Mouse (Mus musculus) heart, postnatal 25 days (tissue): ENCODE results near the gene Tshz3. TPM values are rescaled to one million over a fixed set of nuclear protein-coding genes. Genes with fewer than 3 reads are reported as not detected.

Experiments
- DNase-seq: peaks from one replicate; pipeline ENCODE4 v3.0.0; 2022; ENCODE audit warnings: low spot score
- intact Hi-C: fragments of 180-260 bp; cut with DNase I; formaldehyde crosslinking; loops from one replicate; pipeline ENCODE4 v1.15.1; 2025
- total RNA-seq, 2 experiments: library from RNA; stranded (reverse); gene quantifications; 2 replicates each; pipeline ENCODE4 v1.2.3; 2021

Tshz3 gene
- total RNA-seq, 2 experiments from 2014 or later = 3.8 to 4.8 TPM

DNA sequence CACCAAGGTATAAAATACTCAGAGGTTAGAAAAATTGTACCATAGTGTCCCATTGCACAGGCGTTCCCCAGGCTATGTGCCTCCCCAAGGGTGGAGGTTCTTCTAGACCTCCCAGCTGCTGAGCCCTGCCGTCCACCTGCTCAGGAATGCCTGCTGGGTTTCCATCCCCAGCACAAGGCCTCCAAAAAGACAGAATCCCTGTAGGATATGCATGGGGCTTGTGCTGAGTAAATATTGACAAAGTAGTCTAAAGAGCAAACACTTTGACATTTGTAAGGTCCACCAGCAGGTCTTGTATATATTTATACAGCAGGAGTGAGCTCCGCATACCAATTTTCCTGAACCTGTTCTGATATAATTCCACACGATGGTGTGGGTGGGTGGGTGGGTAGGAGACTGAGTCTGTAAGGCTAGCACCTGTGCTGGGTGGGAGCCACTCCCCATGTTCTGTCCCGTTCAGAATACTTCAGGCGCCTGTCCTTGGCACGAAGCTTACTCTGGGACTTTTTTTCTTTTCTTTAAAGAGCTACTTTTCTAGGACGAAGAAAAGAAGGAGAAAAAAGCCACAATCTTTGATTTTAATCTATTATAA is 69.7 kb downstream of the Tshz3 start:
- intact Hi-C loops = no loop called here
- no peak for DNase-seq

GRCm38 (mm10) chr7:36773086-36773485 is 75.2 kb downstream of the Tshz3 start:
- intact Hi-C loops = no loop called here
- no peak for DNase-seq

DNA sequence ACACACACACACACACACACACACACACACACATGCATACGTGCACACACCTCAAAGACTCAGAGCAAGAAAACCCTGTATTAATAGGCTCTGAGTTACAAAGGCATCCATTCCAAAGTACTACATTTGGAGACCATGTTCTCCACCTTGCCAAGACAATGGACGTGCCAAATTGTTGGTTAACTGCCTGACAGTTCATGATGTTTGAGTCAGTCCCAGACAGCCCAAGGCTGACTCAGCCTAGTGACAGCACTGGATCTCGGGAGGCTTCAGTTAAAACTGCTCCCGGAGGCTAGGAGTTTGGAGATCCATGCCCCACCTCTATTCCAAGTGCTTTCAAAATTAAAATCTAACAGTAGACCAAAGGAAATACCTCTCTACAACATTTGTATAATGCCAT is 79.0 kb downstream of the Tshz3 start:
- intact Hi-C loops = no loop called here
- DNase-seq = no peak

DNA sequence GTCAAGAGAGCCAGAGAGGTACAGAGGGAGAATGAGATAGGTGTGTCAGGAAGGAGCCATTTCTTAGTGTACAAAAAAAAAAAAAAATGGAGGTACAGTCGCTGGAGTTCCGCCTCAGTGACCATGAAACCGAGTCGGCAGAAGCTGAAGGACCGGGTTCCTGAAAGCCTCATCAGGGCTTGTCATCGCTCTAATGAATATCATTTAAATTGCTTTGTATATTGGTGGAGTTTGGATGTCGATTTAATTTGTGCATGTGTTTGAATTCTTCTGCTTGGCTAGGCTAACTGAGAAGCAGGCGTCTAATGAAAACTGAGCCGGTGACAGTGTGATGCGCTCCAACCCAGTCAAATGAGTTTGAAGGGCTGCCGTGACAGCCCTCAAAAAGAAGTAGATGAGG is 80.5 kb downstream of the Tshz3 start:
- no peak for DNase-seq
- intact Hi-C loops = no loop called here

- intact Hi-C loops = no loop called here
- DNase-seq = no peak
Observed at GRCm38 (mm10) chr7:36784243-36784773, 86.4 kb downstream of the Tshz3 start.

GRCm38 (mm10) chr7:36786713-36787421 is 88.9 kb downstream of the Tshz3 start:
- intact Hi-C loops = no loop called here
- DNase-seq = no peak

DNA sequence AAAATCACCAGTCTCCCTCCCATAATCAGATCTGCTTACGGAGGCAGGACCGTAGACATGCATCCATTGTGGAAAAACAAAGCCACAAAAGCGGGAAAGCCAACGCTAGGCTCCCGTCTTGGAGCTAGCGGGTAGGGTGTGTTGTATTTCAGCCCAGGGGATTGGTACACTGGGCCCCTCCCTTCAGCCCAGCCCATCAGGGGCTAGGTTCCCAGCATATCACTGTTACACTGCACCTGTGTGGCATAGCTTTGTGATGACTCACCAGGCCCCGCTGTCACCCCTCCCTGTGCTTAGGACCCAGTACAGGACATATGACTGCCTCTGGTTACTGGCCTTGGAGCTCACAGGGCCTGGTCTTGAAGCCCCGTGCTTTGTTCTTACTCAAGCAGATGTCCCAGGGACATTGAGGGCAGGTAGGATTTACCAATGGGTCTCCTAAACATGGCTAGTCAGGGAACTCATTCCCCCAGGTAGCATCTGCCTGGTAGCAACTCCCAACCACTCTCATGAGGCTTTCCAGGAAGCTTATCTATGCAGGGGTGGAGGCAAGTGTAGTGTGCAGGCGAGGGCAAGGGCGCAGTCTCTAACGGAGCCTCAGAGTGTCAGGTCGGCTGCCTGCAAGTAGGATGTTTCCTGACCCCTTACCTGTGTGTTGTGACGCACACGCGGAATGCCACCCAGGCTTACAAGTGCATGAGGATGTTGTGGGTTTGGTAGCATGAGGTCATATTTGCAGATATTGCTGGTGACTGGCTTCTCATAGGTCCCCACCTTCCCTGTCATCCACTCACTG is 98.7 kb downstream of the Tshz3 start:
- no peak for DNase-seq
- intact Hi-C loops = no loop called here
